Mouse (Mus musculus) heart, embryonic 14.5 days (tissue): ENCODE data around the gene Ovgp1. TPM values are rescaled to one million over a fixed set of nuclear protein-coding genes. Genes with fewer than 3 reads are reported as not detected.

Source experiments
- ATAC-seq: fragments of 200-750 bp; cut with Nextera tagmentation; 2 replicates; pipeline ENCODE4 v1.8.0; 2017; ENCODE audit warnings: low read depth, moderate TSS enrichment; ENCODE audit not compliant: insufficient number of reproducible peaks, insufficient read depth, low FRiP score
- H3K27ac ChIP-seq, 2 experiments: fragments of 200-500 bp in 1 of 2; fragments of 300-500 bp in 1 of 2; sonication (generic) in 1 of 2; replicated peaks in 1 of 2; 2 replicates each; pipeline ENCODE4 v1.5.1; 2012 to 2014; ENCODE audit warnings: low read depth in 2 of 2, low read length in 2 of 2, control low read depth in 1 of 2, mild to moderate bottlenecking in 1 of 2, mixed read lengths in 1 of 2; ENCODE audit not compliant: control insufficient read depth in 1 of 2, insufficient read depth in 1 of 2
- H3K27me3 ChIP-seq: fragments of 300-500 bp; sonication (generic); 2 replicates; pipeline ENCODE4 v1.6.1; 2014; ENCODE audit warnings: mild to moderate bottlenecking, low read length, control low read depth; ENCODE audit not compliant: control insufficient read depth, insufficient read depth
- H3K36me3 ChIP-seq: fragments of 300-500 bp; sonication (generic); 2 replicates; pipeline ENCODE4 v1.6.1; 2014; ENCODE audit warnings: mild to moderate bottlenecking, control low read depth, low read length, mixed read lengths; ENCODE audit not compliant: control insufficient read depth, insufficient read depth
- H3K4me1 ChIP-seq, 2 experiments: fragments of 200-500 bp in 1 of 2; fragments of 300-500 bp in 1 of 2; sonication (generic) in 1 of 2; 2 replicates each; pipeline ENCODE4 v1.6.1; 2012 to 2014; ENCODE audit warnings: low read length in 2 of 2, control low read depth in 1 of 2, mixed read lengths in 1 of 2; ENCODE audit not compliant: control insufficient read depth in 2 of 2, insufficient read depth in 2 of 2
- H3K4me2 ChIP-seq: fragments of 300-500 bp; sonication (generic); 2 replicates; pipeline ENCODE4 v1.6.1; 2014; ENCODE audit warnings: mild to moderate bottlenecking, low read length
- H3K4me3 ChIP-seq, 2 experiments: fragments of 200-500 bp in 1 of 2; fragments of 300-500 bp in 1 of 2; sonication (generic) in 1 of 2; 2 replicates each; pipeline ENCODE4 v1.5.1; 2012 to 2014; ENCODE audit warnings: low read length in 2 of 2, mild to moderate bottlenecking in 2 of 2, control low read depth in 1 of 2, low read depth in 1 of 2, moderate library complexity in 1 of 2; ENCODE audit not compliant: control insufficient read depth in 1 of 2, insufficient read depth in 1 of 2
- H3K9ac ChIP-seq: fragments of 300-500 bp; sonication (generic); 2 replicates; pipeline ENCODE4 v1.6.1; 2014; ENCODE audit warnings: mild to moderate bottlenecking, low read length
- H3K9me3 ChIP-seq: fragments of 300-500 bp; sonication (generic); 2 replicates; pipeline ENCODE4 v1.6.1; 2016; ENCODE audit warnings: low read length, control low read depth; ENCODE audit not compliant: control insufficient read depth
- WGBS: fragments of 180-500 bp; shearing (Covaris S2); extraction: QIAGEN DNeasy Blood & Tissue Kit; methylation state at CpG from one replicate; pipeline ENCODE4 v1.1.7; 2014; 5-methylcytosine and 5-hydroxymethylcytosine counted together
- polyA plus RNA-seq: library from polyadenylated mRNA; unstranded; fragments of >200 nt; fragmentation: Nextera tagmentation; extraction: Ambion mirVana; gene quantifications from 2 replicates; pipeline ENCODE4 v1.2.1, GENCODE M21; 2014

Ovgp1 gene
- polyA plus RNA-seq, result 1.2 and 1.8 TPM in 2 replicates

DNA sequence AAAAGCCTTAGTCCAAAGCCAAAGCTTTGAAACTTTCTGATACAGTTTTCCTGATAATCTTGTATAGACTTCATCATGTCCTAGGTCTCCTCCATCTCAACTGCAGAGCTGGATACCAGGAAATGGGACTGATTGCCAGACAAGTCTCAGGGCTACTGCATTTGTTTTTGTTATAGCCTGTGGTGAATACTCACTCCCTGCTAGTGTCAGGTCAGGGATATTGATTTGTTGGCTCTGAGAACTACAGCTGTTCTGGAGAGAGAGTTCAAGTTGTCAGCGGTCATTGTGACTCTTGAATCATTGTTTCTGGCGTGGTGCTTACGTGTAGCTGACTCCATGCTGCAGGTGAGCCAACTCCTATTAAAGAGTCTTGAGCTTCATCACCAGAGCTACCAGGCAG, at the start of gene Ovgp1:
Gene Ovgp1, plus strand, starts transcription at position 301 of the 400 bp plus-strand sequence.
- no peaks in the 10 kb centered on the region for H3K4me1 ChIP-seq

DNA sequence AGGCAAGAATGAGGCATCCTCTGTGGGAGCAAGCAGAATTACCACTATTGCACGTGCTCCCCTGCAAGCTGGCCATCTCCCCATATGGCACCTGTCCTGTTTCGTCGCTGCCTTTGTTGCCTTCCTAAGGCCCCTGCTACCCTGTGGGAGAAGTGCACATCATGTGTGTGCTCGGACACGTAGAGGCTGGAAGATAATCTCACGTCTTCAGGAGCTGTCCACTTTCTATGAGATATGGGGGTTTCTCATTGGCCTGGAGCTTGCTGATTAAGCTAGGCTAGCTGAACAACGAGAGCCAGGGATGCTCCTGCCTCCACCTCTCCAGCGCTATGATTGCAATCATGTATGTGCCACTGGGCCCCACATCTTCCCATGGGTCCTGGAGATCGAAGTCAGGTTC, 48.9 kb upstream of the Ovgp1 start:
- no peaks in the 10 kb centered on the region for H3K27me3 ChIP-seq
- 70% methylated on average over 9 of the region's 9 CpGs for WGBS
- no peak overlapping the region for H3K27ac ChIP-seq
- H3K4me3 ChIP-seq, result no peak overlapping the region
- H3K36me3 ChIP-seq, result no peaks in the 10 kb centered on the region
- H3K4me2 ChIP-seq, result no peak overlapping the region
- no peaks in the 10 kb centered on the region for H3K9me3 ChIP-seq
- no peaks in the 10 kb centered on the region for H3K4me1 ChIP-seq
- no peak for ATAC-seq
- H3K9ac ChIP-seq, result no peak overlapping the region

More for the DNA sequence above, at the start of gene Ovgp1:
- Histone ChIP-seq H3K27ac (no peak within 1 kb of the TSS), H3K9ac (no peak within 1 kb of the TSS), H3K4me2 (no peak within 1 kb of the TSS), H3K36me3 (peaks cover 30% of the 10 kb centered on the region), H3K9me3 (no peaks in the 10 kb centered on the region), H3K27me3 (no peaks in the 10 kb centered on the region), H3K4me3 (no peak within 1 kb of the TSS)
- no peak for ATAC-seq
- WGBS, result 75% methylated on average over 3 of the region's 3 CpGs

DNA sequence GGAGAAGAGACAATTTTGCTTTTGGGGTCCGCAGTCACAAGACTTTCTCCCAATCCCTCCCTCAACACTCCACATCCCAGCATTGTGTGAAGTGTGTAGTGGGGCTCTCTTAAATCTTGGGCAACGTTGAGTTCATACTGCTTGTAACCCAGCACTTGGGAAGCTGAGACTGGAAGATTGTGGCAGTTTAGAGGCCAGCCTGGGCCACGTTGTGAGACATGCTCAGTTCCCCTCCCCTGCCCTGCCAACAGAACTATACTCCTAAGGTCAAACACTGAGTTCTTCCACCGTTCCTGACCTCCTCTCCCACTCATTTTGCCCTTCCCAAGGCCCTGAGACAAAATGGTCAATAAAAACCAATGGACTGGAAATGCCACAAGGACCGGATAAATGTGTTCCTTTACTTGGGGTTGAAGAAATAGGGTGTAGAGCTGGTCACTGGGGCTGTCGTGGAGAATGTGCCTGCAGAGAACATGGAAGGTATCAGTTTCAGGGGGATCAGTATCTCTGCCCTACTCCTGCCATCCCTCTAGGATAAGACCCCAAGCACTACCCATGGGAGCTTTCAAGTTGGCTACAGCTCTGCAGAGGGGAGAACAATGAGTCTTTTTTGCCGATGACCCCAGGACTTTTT, 45.8 kb upstream of the Ovgp1 start:
- no peaks in the 10 kb centered on the region for H3K36me3 ChIP-seq
- no peak for ATAC-seq
- H3K27ac ChIP-seq, result no peak overlapping the region
- H3K4me2 ChIP-seq, result no peak overlapping the region
- no peak overlapping the region for H3K4me3 ChIP-seq
- 80% methylated on average over 7 of the region's 7 CpGs for WGBS
- H3K9ac ChIP-seq, result no peak overlapping the region
- no peaks in the 10 kb centered on the region for H3K9me3 ChIP-seq
- H3K4me1 ChIP-seq, result no peaks in the 10 kb centered on the region
- H3K27me3 ChIP-seq, result no peaks in the 10 kb centered on the region

DNA sequence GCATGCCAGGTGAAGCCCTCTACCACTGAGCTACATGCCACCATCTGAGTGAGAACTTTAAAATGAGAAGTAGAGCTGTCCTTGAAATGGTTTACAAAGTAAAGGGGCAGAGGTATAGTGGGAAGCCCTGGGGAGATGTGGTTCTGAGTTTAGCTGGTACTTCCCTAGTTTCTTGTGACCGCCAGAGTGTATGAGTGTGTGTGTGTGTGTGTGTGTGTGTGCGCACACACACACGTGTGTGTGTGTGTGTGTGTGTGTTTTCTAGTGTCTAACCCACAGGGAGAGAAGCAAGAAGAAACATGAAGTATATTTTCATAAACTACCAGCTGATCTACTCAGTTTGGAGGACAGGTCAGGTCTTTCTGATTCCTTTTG, 45.3 kb upstream of the Ovgp1 start:
- no peak overlapping the region for H3K4me2 ChIP-seq
- no peak overlapping the region for H3K27ac ChIP-seq
- no peaks in the 10 kb centered on the region for H3K9me3 ChIP-seq
- H3K36me3 ChIP-seq, result no peaks in the 10 kb centered on the region
- WGBS, result 84% methylated on average over 3 of the region's 3 CpGs
- no peak overlapping the region for H3K9ac ChIP-seq
- ATAC-seq, result no peak
- H3K4me1 ChIP-seq, result no peaks in the 10 kb centered on the region
- H3K27me3 ChIP-seq, result no peaks in the 10 kb centered on the region
- H3K4me3 ChIP-seq, result no peak overlapping the region

DNA sequence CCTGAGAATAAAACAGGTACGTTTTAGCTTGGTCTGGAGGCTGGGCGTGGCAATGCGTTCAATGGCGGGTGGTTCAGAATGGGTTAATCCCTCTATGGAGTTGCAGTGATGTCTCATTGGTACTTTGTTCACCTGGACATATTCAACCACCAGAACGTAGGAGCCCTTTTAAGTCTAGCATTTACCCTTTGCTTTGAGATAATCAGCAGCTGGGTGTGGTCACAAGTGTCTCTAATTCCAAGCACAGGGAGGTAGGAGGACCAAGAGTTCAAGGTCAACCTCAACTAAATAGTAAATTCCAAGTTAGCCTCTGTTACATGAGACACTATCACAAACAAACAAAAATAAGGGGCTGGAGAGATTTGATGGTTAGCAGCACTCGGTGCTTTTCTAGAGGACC, 44.7 kb upstream of the Ovgp1 start:
- H3K4me3 ChIP-seq, result no peak overlapping the region
- no peak overlapping the region for H3K4me2 ChIP-seq
- ATAC-seq, result no peak
- H3K36me3 ChIP-seq, result no peaks in the 10 kb centered on the region
- 76% methylated on average over 6 of the region's 6 CpGs for WGBS
- no peaks in the 10 kb centered on the region for H3K9me3 ChIP-seq
- H3K4me1 ChIP-seq, result no peaks in the 10 kb centered on the region
- no peak overlapping the region for H3K27ac ChIP-seq
- no peak overlapping the region for H3K9ac ChIP-seq
- H3K27me3 ChIP-seq, result no peaks in the 10 kb centered on the region

DNA sequence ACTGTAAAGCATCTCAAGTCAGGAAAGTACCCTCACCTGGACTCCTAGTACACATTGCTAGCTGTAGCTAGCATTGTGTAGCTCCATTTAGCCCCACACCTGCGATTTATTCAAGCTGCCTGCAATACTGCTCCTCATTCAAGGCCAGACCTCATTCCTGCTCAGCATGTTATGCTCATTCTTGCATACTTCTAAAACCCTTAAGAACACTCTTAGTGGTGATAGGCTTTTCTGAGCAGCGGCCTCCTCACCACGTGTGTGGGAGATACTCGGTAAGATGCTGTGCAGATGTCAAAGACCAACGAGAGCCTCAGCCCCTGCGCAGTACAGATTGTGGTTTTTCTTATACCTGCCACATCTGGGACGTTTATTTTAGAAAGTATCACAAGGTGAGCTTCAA, 43.7 kb upstream of the Ovgp1 start:
- WGBS, result 69% methylated on average over 7 of the region's 7 CpGs
- Histone ChIP-seq H3K4me2 (no peak overlapping the region), H3K9me3 (no peaks in the 10 kb centered on the region), H3K4me1 (peaks cover 2% of the 10 kb centered on the region in 2 experiments; a peak in 3 of 4 replicates), H3K27ac (no peak overlapping the region), H3K27me3 (no peaks in the 10 kb centered on the region), H3K36me3 (no peaks in the 10 kb centered on the region), H3K4me3 (no peak overlapping the region), H3K9ac (no peak overlapping the region)
- no peak for ATAC-seq

DNA sequence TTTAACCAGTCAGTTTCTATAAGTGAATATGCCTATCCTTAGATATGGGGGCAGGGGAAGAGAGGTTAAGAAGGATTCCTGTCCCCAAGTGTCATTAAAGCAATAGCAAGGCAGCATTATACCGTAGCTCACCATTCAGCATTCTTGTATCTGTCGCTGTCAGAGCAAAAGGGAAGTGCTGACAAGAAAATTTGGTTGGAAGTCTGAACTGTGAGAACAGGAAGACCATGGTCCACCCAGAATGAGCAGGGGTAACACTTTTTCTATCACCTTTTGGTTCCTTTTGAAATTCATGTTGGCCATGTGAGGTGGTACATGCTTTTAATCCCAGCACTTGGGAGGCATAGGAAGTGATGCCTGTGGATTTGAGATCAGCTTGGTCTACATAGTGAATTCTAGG, 42.4 kb upstream of the Ovgp1 start:
- 78% methylated on average over 2 of the region's 2 CpGs for WGBS
- no peak for ATAC-seq

More for the DNA sequence above, 42.4 kb upstream of the Ovgp1 start:
- H3K27ac ChIP-seq, result no peak overlapping the region
- no peak overlapping the region for H3K4me3 ChIP-seq
- H3K9ac ChIP-seq, result no peak overlapping the region
- no peaks in the 10 kb centered on the region for H3K27me3 ChIP-seq
- H3K9me3 ChIP-seq, result no peaks in the 10 kb centered on the region
- H3K4me2 ChIP-seq, result no peak overlapping the region
- H3K36me3 ChIP-seq, result no peaks in the 10 kb centered on the region
- peaks cover 2 to 8% of the 10 kb centered on the region in 2 experiments; a peak in 3 of 4 replicates for H3K4me1 ChIP-seq
